Mouse (Mus musculus) CD4-positive, CD25-positive, alpha-beta regulatory T cell, adult 9 weeks (primary cell): ENCODE results near the gene Defa17. TPM values are rescaled to one million over a fixed set of nuclear protein-coding genes. Genes with fewer than 3 reads are reported as not detected.

ENCODE experiments used
- polyA plus RNA-seq: library from polyadenylated mRNA; unstranded; fragments of 100-300 nt; shearing (Covaris generic); gene quantifications from one replicate; pipeline ENCODE4 v1.2.1, GENCODE M21; 2017

The Defa17 gene
- polyA plus RNA-seq = not detected

DNA sequence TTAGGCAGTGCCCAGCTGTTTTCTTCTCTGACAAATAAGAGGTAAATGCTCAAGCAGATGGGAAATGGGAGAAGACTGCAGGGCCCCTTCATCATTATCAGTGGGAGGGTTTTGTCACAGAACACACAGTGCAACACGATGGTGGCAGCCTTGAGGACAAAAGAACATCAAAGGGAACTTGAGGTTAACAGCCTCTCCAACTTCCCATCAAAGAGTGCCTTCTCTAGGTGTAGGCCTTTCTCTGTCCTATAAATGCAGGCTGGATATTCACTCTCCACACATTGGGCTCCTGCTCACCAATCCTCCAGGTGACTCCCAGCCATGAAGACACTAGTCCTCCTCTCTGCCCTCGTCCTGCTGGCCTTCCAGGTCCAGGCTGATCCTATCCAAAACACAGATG lies at the start of gene Defa17:
Gene Defa17, plus strand, starts transcription at position 301 of the 400 bp plus-strand sequence.

DNA sequence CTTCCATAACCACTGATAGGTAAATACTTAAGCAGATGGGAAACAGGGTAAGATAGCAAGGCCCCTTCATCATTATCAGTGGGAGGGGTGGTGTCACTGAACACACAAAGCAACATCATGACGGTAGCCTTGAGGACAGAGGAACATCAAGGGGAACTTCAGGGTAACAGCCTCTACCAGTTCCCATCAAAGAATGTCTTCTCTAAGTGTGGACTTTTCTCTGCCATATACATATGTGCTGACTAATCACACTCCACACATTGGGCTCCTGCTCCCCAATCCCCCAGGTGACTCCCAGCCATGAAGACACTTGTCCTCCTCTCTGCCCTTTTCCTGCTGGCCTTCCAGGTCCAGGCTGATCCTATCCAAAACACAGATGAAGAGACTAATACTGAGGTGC lies 37.7 kb upstream of the Defa17 start, which contains the start of gene Defa26:
Gene Defa26, plus strand, starts transcription at position 301 of the 400 bp plus-strand sequence.

DNA sequence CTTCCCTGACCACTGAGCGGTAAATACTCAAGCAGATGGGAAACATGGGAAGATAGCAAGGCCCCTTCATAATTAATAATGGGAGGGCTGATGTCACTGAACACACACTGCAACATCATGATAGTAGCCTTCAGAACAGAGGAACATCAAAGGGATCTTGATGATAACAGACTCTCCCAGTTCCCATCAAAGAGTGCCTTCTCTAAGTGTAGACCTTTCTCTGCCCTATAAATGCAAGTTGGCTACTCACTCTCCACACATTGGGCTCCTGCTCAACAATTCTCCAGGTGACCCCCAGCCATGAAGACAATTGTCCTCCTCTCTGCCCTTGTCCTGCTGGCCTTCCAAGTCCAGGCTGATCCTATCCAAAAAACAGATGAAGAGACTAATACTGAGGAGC lies 9.9 kb downstream of the Defa17 start, which contains the start of gene Defa34:
Gene Defa34, plus strand, starts transcription at position 301 of the 400 bp plus-strand sequence.

DNA sequence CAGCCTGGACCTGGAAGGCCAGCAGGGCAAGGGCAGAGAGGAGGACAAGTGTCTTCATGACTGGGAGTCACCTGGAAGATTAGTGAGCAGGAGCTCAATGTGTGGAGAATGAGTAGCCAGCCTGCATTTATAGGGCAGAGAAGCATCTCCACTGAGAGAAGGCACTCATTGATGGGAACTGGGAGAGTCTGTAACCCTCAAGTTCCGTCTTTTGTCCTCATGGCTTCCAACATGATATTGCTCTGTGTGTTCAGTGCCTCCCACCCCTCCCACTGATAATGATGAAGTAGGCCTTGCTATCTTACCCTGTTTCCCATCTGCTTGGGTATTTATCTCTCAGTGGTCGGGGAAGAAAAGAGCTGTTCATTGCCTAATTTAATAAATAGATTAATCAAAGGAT lies 48.0 kb downstream of the Defa17 start, which contains the start of gene AY761184:
Gene AY761184, minus strand, starts transcription at position 101 of the 400 bp plus-strand sequence.

Other genes with a start within 250 kb of the Defa17 start
- not detected for gene Defa36, start 228.4 kb upstream of the Defa17 start, polyA plus RNA-seq
- gene Gm7849, start 199.2 kb upstream of the Defa17 start, polyA plus RNA-seq = not detected
- not detected for gene Defa20, start 146.5 kb upstream of the Defa17 start, polyA plus RNA-seq
- gene Defa32, start 126.7 kb upstream of the Defa17 start, polyA plus RNA-seq = not detected
- gene Defa37, start 90.4 kb upstream of the Defa17 start, polyA plus RNA-seq = not detected
- gene Defa28, start 72.8 kb upstream of the Defa17 start, polyA plus RNA-seq = not detected
- not detected for gene Gm7861, start 61.3 kb upstream of the Defa17 start, polyA plus RNA-seq
- gene Defa26, start 37.6 kb upstream of the Defa17 start, polyA plus RNA-seq = not detected
- not detected for gene Defa34, start 10.0 kb downstream of the Defa17 start, polyA plus RNA-seq
- gene AY761184, start 47.9 kb downstream of the Defa17 start, polyA plus RNA-seq = not detected
- gene Defa24, start 78.7 kb downstream of the Defa17 start, polyA plus RNA-seq = not detected
- gene Defb50, start 167.8 kb downstream of the Defa17 start, polyA plus RNA-seq = not detected
- gene Defb2, start 184.1 kb downstream of the Defa17 start, polyA plus RNA-seq = not detected
- not detected for gene Defb10, start 203.1 kb downstream of the Defa17 start, polyA plus RNA-seq
- gene Defb9, start 229.6 kb downstream of the Defa17 start, polyA plus RNA-seq = not detected